Mouse (Mus musculus) gastrocnemius, postnatal 36 days (tissue): ENCODE results near the gene Morn5. TPM values are rescaled to one million over a fixed set of nuclear protein-coding genes. Genes with fewer than 3 reads are reported as not detected.
A peak's percentile ranks its signal among the peaks of the same experiment; 100 is the strongest.

Experiments
- DNase-seq, 2 experiments: peaks; one replicate each; pipeline ENCODE4 v3.0.0; 2022
- intact Hi-C: fragments of 180-260 bp; cut with DNase I; formaldehyde crosslinking; loops from one replicate; pipeline ENCODE4 v1.15.1; 2025
- long read RNA-seq, 2 experiments: library from polyadenylated mRNA; stranded (forward); transcript quantifications; one replicate each; pipeline ENCODE4 v2.0.0; 2021
- total RNA-seq, 2 experiments: library from RNA; stranded (reverse); gene quantifications; 2 replicates each; pipeline ENCODE4 v1.2.3; 2021

Morn5 gene
- not detected for total RNA-seq
- long read RNA-seq, experiment 1, partial matches to known transcripts = 0 of 1 reads
- long read RNA-seq, experiment 1, other reads (novel, unspliced or antisense) = 0 of 1 reads
- long read RNA-seq, experiment 2, partial matches to known transcripts = 0 of 1 reads
- long read RNA-seq, experiment 2, other reads (novel, unspliced or antisense) = 0 of 1 reads

GRCm38 (mm10) chr2:36048748-36049566 is at the start of gene Morn5, which contains the start of gene Ndufa8:
Gene Morn5 (plus strand): TSS chr2:36049458.
Gene Ndufa8 (minus strand): TSS chr2:36049406.
- intact Hi-C loops = no loop called here
- DNase-seq = peak; percentile 97 to 99

GRCm38 (mm10) chr2:36000390-36000789 is 48.9 kb upstream of the Morn5 start:
- intact Hi-C loops = no loop called here
- no peak for DNase-seq

DNA sequence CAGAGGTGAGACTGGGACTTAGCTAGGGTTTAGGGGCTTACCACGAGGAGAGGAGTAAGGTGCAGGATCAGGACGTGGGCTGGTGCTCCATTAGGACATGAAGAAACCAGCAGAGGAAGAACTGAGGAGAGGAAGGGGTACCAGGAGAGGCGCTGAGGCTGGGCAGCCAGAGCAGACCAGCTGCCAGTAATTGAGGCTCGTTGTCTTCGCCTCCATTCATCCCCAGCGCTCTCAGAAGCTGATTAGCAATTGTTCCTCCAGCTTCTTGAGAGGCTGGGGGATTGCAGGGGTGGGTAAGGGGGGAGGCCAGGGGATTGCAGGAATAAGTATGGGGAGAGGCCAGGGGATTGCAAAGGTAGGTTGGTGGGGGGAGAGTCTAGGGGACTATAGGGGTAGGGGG is 47.1 kb upstream of the Morn5 start:
- intact Hi-C loops = no loop called here
- no peak for DNase-seq

GRCm38 (mm10) chr2:36008071-36008470 is 41.2 kb upstream of the Morn5 start:
- peak in 1 of 2 experiments; percentile 29 for DNase-seq
- intact Hi-C loops = no loop called here

DNA sequence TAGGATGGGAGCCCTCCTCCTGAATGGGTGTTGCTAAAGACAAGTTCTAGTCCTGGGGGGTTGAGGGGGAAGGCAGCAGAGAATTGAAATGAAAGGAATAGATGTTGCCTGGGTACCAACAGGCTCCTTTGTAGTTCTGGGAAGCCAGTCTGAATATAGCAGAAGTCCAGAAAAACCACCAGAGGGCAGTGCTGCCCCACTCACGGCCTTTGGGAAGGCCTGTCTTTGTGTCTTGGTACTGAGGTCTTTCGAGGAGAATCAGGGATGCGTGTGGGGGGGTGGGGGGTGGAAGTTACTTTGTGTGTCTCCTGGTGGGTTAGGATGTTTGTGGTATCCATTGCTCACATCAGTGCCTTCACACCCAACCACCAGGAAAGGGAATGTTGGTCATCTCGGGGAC is 39.9 kb upstream of the Morn5 start:
- DNase-seq = peak in 1 of 2 experiments; percentile 59
- intact Hi-C loops = loop anchor here (1.0 kb wide), 1 partner anchor 204 kb away; no protein-coding TSS in a partner anchor

- intact Hi-C loops = loop anchor here (5.0 kb wide), 1 partner anchor 267 kb away; no protein-coding TSS in a partner anchor
- no peak for DNase-seq
Measured at GRCm38 (mm10) chr2:36010579-36010978, 38.7 kb upstream of the Morn5 start.

DNA sequence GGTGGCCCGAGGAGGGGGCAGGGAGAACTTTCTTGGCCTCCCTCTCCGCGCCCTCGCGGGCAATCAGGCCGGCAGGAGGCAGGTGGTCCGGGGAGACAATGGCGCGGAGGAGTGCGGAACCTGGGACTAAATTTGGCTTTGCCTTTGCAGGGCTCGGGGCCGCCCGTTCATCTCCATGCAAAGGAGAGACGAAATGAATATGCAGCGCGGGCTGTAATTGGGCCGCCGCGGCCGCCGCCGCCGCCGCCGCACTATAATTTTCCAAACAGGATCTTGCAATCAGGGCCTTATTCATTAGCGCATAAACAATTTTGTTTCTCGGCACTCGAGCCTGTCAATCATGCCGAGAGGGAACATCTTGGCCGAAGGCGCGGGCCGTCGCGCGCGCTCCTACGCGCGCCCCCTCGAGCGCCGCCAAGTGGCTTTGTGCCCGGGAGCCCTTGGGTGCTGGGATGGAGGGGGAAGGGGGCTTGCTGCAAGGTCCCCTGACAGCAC is 37.9 kb upstream of the Morn5 start:
- no peak for DNase-seq

DNA sequence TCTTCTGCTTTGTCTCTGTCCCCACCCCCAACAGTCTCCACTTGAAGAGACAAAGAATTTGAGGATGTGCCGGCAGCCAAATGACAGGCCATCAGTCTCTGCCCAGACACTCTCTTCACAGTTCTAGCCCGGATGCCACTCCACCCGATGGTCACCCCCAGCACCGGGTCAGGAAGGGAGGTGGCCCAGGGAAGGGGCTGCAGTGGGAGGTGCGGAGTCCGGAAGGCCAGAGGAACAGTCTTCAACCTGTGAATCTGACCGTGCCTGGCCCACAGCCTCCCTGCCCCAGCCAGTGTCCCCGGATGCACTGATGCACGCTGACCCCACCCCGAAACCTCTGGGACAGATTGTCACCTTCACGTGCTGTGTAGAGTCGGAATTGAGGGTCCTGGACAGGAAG is 36.2 kb upstream of the Morn5 start:
- DNase-seq = no peak
- intact Hi-C loops = loop anchor here (5.0 kb wide), 1 partner anchor 264 kb away; no protein-coding TSS in a partner anchor

More for the DNA sequence above, 37.9 kb upstream of the Morn5 start:
- intact Hi-C loops = loop anchor here (5.0 kb wide), 1 partner anchor 266 kb away; no protein-coding TSS in a partner anchor

- intact Hi-C loops = no loop called here
Measured at GRCm38 (mm10) chr2:36021385-36022159, 27.7 kb upstream of the Morn5 start.

GRCm38 (mm10) chr2:36023291-36023690 is 26.0 kb upstream of the Morn5 start:
- intact Hi-C loops = no loop called here
- DNase-seq = peak in 1 of 2 experiments; percentile 34

More at GRCm38 (mm10) chr2:36021385-36022159, 27.7 kb upstream of the Morn5 start:
- DNase-seq = peak; percentile 59 to 63

DNA sequence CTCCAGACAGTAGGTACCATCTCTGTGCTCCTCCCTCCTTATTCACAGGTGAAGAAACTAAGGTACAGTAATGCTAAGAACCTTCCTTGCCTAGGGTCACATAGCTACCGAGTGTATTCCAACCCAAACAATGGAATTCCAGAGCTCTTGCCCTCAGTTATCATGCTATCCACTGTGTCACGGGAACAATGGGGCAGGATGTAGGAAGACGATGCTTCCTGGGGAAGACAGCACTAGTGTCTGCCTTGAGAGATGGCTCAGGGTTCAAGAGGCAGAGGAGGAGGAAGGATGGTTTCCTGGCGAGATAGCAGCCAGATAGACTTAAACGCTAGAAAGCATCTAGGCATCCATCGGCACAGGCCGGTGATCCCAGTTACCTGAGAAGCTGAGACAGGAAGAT is 16.4 kb upstream of the Morn5 start:
- DNase-seq = no peak
- intact Hi-C loops = no loop called here

DNA sequence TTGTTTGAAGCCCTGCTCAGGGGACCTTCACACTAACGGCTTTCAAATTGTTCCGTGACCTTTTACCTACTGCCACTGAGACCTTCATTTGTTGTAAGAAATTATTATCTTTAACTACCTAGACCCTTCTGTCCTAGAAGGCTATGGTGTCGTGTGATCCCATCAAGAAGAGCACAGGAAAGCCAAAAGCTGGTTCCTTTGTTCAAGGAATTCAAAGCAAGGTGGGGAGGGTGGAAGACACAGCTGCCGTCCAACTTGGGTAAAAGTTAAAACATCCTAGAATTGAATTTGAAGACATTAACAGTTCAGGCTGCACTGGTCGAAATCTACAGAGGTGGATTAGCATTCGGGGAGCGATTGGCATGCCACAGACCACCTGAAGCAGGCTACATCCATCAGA is 15.3 kb upstream of the Morn5 start:
- DNase-seq = no peak
- intact Hi-C loops = no loop called here

- intact Hi-C loops = no loop called here
- no peak for DNase-seq
Measured at GRCm38 (mm10) chr2:36034898-36035297, 14.4 kb upstream of the Morn5 start.

GRCm38 (mm10) chr2:36035413-36036081 is 13.7 kb upstream of the Morn5 start:
- intact Hi-C loops = no loop called here
- DNase-seq = no peak

DNA sequence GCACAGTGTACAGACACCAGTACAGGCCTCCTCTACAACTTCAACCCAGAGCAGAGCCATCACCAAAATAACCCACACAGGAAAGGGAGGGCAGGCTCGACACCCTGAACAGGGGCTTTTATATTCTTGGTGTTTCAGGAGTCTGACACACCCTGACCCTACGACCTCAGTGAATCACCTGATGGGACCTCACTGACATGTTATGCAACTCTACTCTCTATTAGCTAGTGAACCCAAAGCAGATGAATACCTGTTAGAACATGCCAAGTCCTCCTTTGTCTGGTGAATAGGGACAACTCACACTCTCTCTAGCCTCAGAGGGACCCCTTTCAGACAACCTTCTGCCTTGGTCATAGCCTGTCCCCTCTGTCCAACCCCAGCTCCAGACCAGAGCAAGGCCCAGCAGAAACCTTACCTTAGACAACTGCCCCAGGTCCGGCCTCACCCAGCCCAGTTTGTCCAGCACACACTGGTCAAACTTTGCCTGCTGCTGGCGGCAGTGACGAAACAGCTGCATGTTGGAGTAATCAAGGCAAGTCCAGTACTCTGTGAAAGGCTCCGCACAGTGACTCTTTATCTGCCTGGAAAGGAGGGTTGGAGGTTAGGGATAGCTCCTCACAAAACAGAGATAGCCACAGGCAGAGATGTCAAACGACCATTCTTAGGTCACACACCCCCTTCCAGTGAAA is 9.8 kb upstream of the Morn5 start:
- intact Hi-C loops = no loop called here
- no peak for DNase-seq

DNA sequence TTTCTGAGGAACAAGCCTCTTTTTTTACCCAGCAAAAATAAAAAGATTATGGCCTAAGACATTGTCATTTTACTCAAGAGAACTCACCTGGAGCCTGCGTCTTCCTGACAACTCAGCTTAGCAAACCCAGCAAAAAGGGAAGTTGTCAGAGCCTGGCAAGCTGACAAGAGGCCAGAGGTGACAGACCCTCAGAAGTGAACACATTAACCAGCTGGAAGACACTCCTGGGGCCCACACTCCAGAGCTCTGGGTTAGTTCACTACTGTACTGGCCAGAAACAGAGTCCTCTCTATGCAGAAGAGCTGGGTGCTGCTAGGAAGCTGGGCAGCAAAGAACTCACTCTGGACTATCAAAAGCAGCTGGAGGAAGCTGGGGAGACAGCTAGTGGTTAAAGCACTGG is 8.4 kb upstream of the Morn5 start:
- no peak for DNase-seq
- intact Hi-C loops = no loop called here

DNA sequence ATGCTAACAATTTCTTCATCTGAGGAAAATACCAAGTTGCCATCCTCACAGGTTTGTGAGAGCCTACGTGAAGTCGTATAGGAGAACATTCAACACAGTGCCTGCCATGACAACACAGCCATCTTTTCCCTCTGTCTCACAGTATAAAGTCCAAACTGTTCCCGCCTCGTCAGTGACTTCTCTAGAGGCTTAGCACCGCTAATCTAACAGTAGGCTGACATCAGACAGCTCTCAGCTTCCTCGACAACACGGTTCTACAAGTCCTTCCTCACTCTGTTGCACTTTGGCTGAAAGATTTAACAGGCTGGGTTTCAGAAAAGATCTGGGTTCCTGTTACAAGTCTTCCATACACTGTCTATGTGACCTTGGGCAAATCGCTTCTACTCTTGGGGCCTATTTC is 1.1 kb upstream of the Morn5 start:
- intact Hi-C loops = no loop called here
- no peak for DNase-seq

- intact Hi-C loops = no loop called here
- no peak for DNase-seq
Measured at GRCm38 (mm10) chr2:36049567-36049954, 303 bp downstream of the Morn5 start.

GRCm38 (mm10) chr2:36053249-36053648 is 4.0 kb downstream of the Morn5 start:
- intact Hi-C loops = loop anchor here (5.0 kb wide), 1 partner anchor 79 kb away; no protein-coding TSS in a partner anchor
- DNase-seq = no peak
